Comparison of ENCODE assay signal across 13 mouse cellular contexts in the genomic region with DNA sequence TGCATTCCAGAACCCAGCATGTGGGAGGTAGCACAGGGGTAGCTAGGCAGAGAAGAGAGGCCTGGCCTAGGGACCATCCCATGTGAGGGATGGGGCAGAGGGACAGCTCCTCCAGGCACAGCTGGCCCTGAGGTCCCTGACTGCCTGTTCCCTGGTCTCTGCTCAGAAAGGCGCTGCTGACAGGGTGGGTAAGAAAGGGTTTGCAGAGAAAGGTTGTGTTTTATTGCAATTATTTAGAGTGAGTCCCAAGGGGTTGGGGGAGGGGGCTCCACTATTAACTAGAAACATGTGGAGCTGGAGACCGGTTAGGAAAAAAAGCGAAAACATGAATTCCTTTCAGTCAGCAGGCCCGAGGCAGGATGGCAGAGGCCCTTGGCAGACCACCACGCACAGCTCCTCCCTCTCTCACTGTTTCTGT. TPM values are rescaled to one million over a fixed set of nuclear protein-coding genes. Genes with fewer than 3 reads are reported as not detected.
DNase-seq lines count a peak whose midpoint lies in the region; ATAC-seq and TF ChIP-seq lines count a peak whose summit lies in the region.
"Had no signal": no experiment of that assay in that cellular context is flagged by ENCODE, and none has a peak within 500 bp of the region (broad histone marks: within the 10 kb centered on the region; RNA-seq: fewer than 3 reads in every experiment).

No protein-coding gene starts in this region.

- intact Hi-C loops in heart, postnatal 36 days (cut with DNase I), result no loop called here

- TF ChIP-seq CTCF in spleen, adult 2 months (IDR thresholded peaks at IDR 0.05; ENCODE audit: extremely low read depth, insufficient read depth, insufficient read length, insufficient replicate concordance), result no peak
- no peak for TF ChIP-seq CTCF in liver, postnatal 0 days (IDR thresholded peaks at IDR 0.05; ENCODE audit: low read depth)

- no peak for ATAC-seq in intestine, embryonic 16.5 days
- ATAC-seq in liver, postnatal 0 days, result no peak
- ATAC-seq: CD4-positive, CD25-positive, alpha-beta regulatory T cell, adult 4 months had no signal

- no peak overlapping the region for H3K4me3 ChIP-seq in heart, embryonic 10.5 days
- no peak overlapping the region for H3K4me3 ChIP-seq in spleen, adult 2 months (ENCODE audit: extremely low read depth, insufficient read depth, insufficient read length)
- no peak overlapping the region for H3K4me3 ChIP-seq in intestine, embryonic 16.5 days (ENCODE audit: low read length)
- no peak overlapping the region for H3K4me3 ChIP-seq in liver, postnatal 0 days (ENCODE audit: low read depth, low read length)
- H3K4me3 ChIP-seq: erythroblast, embryonic 14.5 days; myocyte had no signal

- H3K4me2 ChIP-seq in intestine, embryonic 16.5 days (ENCODE audit: low read depth, low read length), result no peak overlapping the region
- H3K4me2 ChIP-seq in liver, postnatal 0 days (ENCODE audit: low read depth, low read length), result no peak overlapping the region

- no peaks in the 10 kb centered on the region for H3K9me3 ChIP-seq in heart, embryonic 10.5 days
- H3K9me3 ChIP-seq in intestine, embryonic 16.5 days (ENCODE audit: control insufficient read depth, low read length), result no peaks in the 10 kb centered on the region
- no peaks in the 10 kb centered on the region for H3K9me3 ChIP-seq in liver, postnatal 0 days (ENCODE audit: low read length)

- TF ChIP-seq EP300 in liver, postnatal 0 days (IDR thresholded peaks at IDR 0.05; ENCODE audit: low read depth), result no peak

- DNase-seq in heart, embryonic 10.5 days (ENCODE audit: low spot score), result no peak
- no peak for DNase-seq in heart, postnatal 36 days
- DNase-seq in spleen, adult 2 months (ENCODE audit: low read depth in 1 of 2, low spot score in 2 of 2), result no peak
- no peak for DNase-seq in spleen, adult 18-20 months
- DNase-seq in left cerebral cortex, adult 9 months (ENCODE audit: low spot score in 2 of 2), result no peak
- no peak for DNase-seq in liver, postnatal 0 days
- no peak for DNase-seq in adrenal gland, adult (ENCODE audit: inconsistent age in 2 of 2, low spot score in 1 of 2)
- DNase-seq: thymus, adult 18-20 months had no signal

- no peak for TF ChIP-seq POLR2A in spleen, adult 2 months (IDR thresholded peaks at IDR 0.05; ENCODE audit: low read depth, low read length)

- H3K36me3 ChIP-seq in heart, embryonic 10.5 days, result peaks cover 33% of the 10 kb centered on the region
- no peaks in the 10 kb centered on the region for H3K36me3 ChIP-seq in spleen, adult 2 months (ENCODE audit: control insufficient read depth, insufficient read depth, low read length)
- no peaks in the 10 kb centered on the region for H3K36me3 ChIP-seq in intestine, embryonic 16.5 days (ENCODE audit: control insufficient read depth, insufficient read depth, low read length)
- peaks cover 5% of the 10 kb centered on the region; the same call in 1 of the 2 replicates for H3K36me3 ChIP-seq in liver, postnatal 0 days (replicated peaks; ENCODE audit: insufficient read depth, low read length)

- peaks cover 83% of the 10 kb centered on the region for H3K27me3 ChIP-seq in heart, embryonic 10.5 days (ENCODE audit: insufficient read depth, poor library complexity, severe bottlenecking)
- no peaks in the 10 kb centered on the region for H3K27me3 ChIP-seq in spleen, adult 2 months (ENCODE audit: control insufficient read depth, insufficient read depth, low read length)
- no peaks in the 10 kb centered on the region for H3K27me3 ChIP-seq in intestine, embryonic 16.5 days (replicated peaks; ENCODE audit: control insufficient read depth, insufficient read depth, low read length)
- H3K27me3 ChIP-seq in liver, postnatal 0 days (ENCODE audit: insufficient read depth, low read length), result no peaks in the 10 kb centered on the region

- H3K9ac ChIP-seq in intestine, embryonic 16.5 days (ENCODE audit: low read depth, low read length), result peak overlapping the region; percentile 33; the same call in 1 of the 2 replicates
- H3K9ac ChIP-seq in liver, postnatal 0 days (replicated peaks), result no peak overlapping the region

- 77% methylated on average over 5 of the region's 5 CpGs for WGBS in heart, embryonic 10.5 days
- 82% methylated on average over 5 of the region's 5 CpGs for WGBS in spleen, adult 2 months
- 65% methylated on average over 5 of the region's 5 CpGs for whole genome bisulfite sequencing in intestine, embryonic 16.5 days
- 71% methylated on average over 5 of the region's 5 CpGs for whole genome bisulfite sequencing in liver, postnatal 0 days (ENCODE audit: insufficient replicate concordance)

- peak overlapping the region; percentile 65 for H3K27ac ChIP-seq in heart, embryonic 10.5 days
- peak overlapping the region; percentile 48; the same call in 1 of the 2 replicates for H3K27ac ChIP-seq in spleen, adult 2 months (ENCODE audit: insufficient read depth, low read length)
- peak overlapping the region; percentile 89 for H3K27ac ChIP-seq in intestine, embryonic 16.5 days (ENCODE audit: low read length)
- H3K27ac ChIP-seq in liver, postnatal 0 days (ENCODE audit: low read depth), result no peak overlapping the region; the same call in 1 of the 2 replicates

- H3K4me1 ChIP-seq in heart, embryonic 10.5 days, result peaks cover 62% of the 10 kb centered on the region
- no peaks in the 10 kb centered on the region for H3K4me1 ChIP-seq in spleen, adult 2 months (ENCODE audit: control insufficient read depth, insufficient read depth, insufficient read length)
- peaks cover 23% of the 10 kb centered on the region for H3K4me1 ChIP-seq in intestine, embryonic 16.5 days (ENCODE audit: control insufficient read depth, insufficient read depth, low read length)
- peaks cover 13% of the 10 kb centered on the region for H3K4me1 ChIP-seq in liver, postnatal 0 days (ENCODE audit: insufficient read depth)

RNA-seq across cellular contexts. Expression of gene Nthl1, which starts 7.1 kb away (rescaled TPM):
- 15.0 and 19.8 TPM in 2 replicates for polyA plus RNA-seq in heart, embryonic 10.5 days (2016; fragmentation: Nextera tagmentation; extraction: Ambion mirVana)
- total RNA-seq in heart, postnatal 36 days (2021), result 1 to 10 TPM; 3.3 to 4.1 TPM
- polyA plus RNA-seq in spleen, adult 2 months (2012; rRNA removed), result 7.1 and 8.1 TPM in 2 replicates
- 17.2 and 18.1 TPM in 2 replicates for polyA plus RNA-seq in intestine, embryonic 16.5 days (2015; fragmentation: Nextera tagmentation; extraction: Ambion mirVana)
- 3.6 and 4.3 TPM in 2 replicates for polyA plus RNA-seq in liver, postnatal 0 days (2015; fragmentation: Nextera tagmentation; extraction: Ambion mirVana)

RNA-seq across cellular contexts. Expression of gene Tsc2, which starts 7.2 kb away (rescaled TPM):
- 56.9 and 66.4 TPM in 2 replicates for polyA plus RNA-seq in heart, embryonic 10.5 days (2016; fragmentation: Nextera tagmentation; extraction: Ambion mirVana)
- 100 to 1,000 TPM; 106 to 112 TPM for total RNA-seq in heart, postnatal 36 days (2021)
- 86.1 and 90.2 TPM in 2 replicates for polyA plus RNA-seq in spleen, adult 2 months (2012; rRNA removed)
- 38.5 and 41.8 TPM in 2 replicates for polyA plus RNA-seq in intestine, embryonic 16.5 days (2015; fragmentation: Nextera tagmentation; extraction: Ambion mirVana)
- 9.3 and 11.3 TPM in 2 replicates for polyA plus RNA-seq in liver, postnatal 0 days (2015; fragmentation: Nextera tagmentation; extraction: Ambion mirVana)

RNA-seq across cellular contexts. Expression of gene Slc9a3r2, which starts 10.5 kb away (rescaled TPM):
- 51.5 and 51.9 TPM in 2 replicates for polyA plus RNA-seq in heart, embryonic 10.5 days (2016; fragmentation: Nextera tagmentation; extraction: Ambion mirVana)
- 100 to 1,000 TPM in 1 of 2 experiments, 10 to 100 TPM in 1; 91.1 to 140 TPM for total RNA-seq in heart, postnatal 36 days (2021)
- 62.2 and 66.7 TPM in 2 replicates for polyA plus RNA-seq in spleen, adult 2 months (2012; rRNA removed)
- 37.5 and 38.6 TPM in 2 replicates for polyA plus RNA-seq in intestine, embryonic 16.5 days (2015; fragmentation: Nextera tagmentation; extraction: Ambion mirVana)
- 12.5 and 13.3 TPM in 2 replicates for polyA plus RNA-seq in liver, postnatal 0 days (2015; fragmentation: Nextera tagmentation; extraction: Ambion mirVana)
- polyA plus RNA-seq: CD4-positive, CD25-positive, alpha-beta regulatory T cell, adult 4 months had no signal

RNA-seq across cellular contexts. Expression of gene Npw, which starts 18.7 kb away (rescaled TPM):
- polyA plus RNA-seq in heart, embryonic 10.5 days (2016; fragmentation: Nextera tagmentation; extraction: Ambion mirVana), result 0.28 TPM in 1 of 2 replicates, not detected in the other
- total RNA-seq in heart, postnatal 36 days (2021), result not detected
- 0.71 and 1.7 TPM in 2 replicates for polyA plus RNA-seq in spleen, adult 2 months (2012; rRNA removed)
- polyA plus RNA-seq in intestine, embryonic 16.5 days (2015; fragmentation: Nextera tagmentation; extraction: Ambion mirVana), result 0.29 TPM in 1 of 2 replicates, not detected in the other
- polyA plus RNA-seq in liver, postnatal 0 days (2015; fragmentation: Nextera tagmentation; extraction: Ambion mirVana), result not detected in 2 replicates
- total RNA-seq: adrenal gland, postnatal 14 days had no signal
- polyA plus RNA-seq: CD4-positive, CD25-positive, alpha-beta regulatory T cell, adult 4 months; erythroblast, embryonic 14.5 days; myocyte had no signal

RNA-seq across cellular contexts. Expression of gene Zfp598, which starts 29.9 kb away (rescaled TPM):
- 22.3 and 26.2 TPM in 2 replicates for polyA plus RNA-seq in heart, embryonic 10.5 days (2016; fragmentation: Nextera tagmentation; extraction: Ambion mirVana)
- 10 to 100 TPM; 17.3 to 19.0 TPM for total RNA-seq in heart, postnatal 36 days (2021)
- 59.7 and 77.0 TPM in 2 replicates for polyA plus RNA-seq in spleen, adult 2 months (2012; rRNA removed)
- polyA plus RNA-seq in intestine, embryonic 16.5 days (2015; fragmentation: Nextera tagmentation; extraction: Ambion mirVana), result 11.0 and 15.4 TPM in 2 replicates
- polyA plus RNA-seq in liver, postnatal 0 days (2015; fragmentation: Nextera tagmentation; extraction: Ambion mirVana), result 7.2 and 7.6 TPM in 2 replicates
